Mouse (Mus musculus): ENCODE measurements around the gene Mapt.

Mapt gene

DNA sequence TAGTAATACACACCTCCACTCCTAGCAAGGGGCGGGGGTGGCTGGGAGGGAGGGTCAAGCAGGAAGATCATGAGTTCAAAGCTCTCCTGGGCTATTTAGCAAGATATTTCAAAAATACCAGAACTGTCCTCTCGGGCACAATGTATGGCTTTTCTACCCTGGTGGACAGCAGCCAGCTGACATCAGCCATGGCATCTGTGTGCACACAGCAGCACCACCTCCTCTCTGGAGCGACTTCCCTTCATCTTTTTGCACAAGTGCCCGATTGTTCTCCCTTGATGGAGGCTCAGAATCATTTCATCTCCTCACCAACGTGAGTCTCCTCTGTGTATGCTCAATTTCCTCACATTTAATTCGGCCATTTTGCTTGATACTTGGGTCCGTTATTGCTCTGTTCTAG, 44.6 kb downstream of the Mapt start:
- no peak for DNase-seq (ENCODE audit: low read depth, low spot score)

DNA sequence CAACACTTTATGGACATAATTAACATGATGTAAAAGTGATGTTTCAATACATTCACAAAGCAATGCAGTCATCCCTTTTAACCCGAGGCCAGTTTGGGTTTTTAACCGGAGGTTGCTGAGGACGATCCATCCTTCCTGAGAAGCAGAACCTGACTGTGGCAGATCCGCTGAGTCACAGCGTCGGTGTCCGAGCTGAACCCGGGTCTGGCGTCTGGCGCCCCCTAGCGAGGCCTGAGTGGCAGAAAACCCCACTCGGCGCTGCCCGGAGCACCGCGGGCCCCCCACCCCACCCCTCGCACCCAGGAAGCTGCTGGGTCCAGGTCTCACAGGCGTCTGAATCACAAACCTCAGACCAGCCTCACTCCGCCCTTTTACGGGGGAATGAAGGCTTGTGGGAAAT, 47.0 kb downstream of the Mapt start:
- DNase-seq (ENCODE audit: low read depth, low spot score) = peak; percentile 77

DNA sequence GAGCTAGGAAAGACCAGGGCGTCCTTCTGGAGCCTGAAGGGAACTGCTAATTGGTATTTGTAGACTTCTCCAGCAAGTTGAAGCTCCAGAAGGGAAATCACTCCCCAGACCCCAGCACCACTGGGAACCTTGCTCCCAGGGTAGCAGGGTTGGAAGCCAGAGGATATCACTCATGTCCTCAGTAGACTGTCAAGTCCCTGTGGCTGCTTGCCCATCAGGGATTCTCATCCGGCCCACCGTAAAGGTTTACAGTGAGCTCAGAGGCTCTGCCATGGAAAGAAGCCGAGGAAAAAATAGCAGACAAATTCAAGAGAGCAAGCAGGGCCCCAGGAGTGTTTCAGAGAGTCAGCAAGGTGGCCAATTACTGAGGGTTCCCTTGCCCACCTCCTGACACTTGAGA, 47.9 kb downstream of the Mapt start:
- DNase-seq (ENCODE audit: low read depth, low spot score) = no peak

DNA sequence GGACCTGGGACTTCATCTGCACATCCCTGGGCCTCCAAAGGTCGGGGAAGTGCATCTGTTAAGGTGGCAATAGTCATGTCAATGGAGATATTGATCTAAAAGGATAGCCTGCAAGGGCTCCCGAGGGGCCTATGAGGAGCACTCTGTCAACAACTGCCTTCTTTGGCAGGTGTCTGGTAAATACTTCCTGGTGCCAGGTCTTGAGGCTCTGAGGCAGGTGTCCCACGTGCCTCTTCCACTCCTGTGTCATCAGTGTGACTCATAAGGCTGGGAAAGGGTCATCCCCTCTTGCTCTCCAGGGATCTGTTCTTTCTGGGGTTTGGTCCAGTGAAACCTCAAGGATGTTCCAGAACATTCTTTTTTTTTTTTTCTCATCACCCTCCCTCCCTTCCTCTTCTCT, 48.3 kb downstream of the Mapt start:
- no peak for DNase-seq (ENCODE audit: low read depth, low spot score)

DNA sequence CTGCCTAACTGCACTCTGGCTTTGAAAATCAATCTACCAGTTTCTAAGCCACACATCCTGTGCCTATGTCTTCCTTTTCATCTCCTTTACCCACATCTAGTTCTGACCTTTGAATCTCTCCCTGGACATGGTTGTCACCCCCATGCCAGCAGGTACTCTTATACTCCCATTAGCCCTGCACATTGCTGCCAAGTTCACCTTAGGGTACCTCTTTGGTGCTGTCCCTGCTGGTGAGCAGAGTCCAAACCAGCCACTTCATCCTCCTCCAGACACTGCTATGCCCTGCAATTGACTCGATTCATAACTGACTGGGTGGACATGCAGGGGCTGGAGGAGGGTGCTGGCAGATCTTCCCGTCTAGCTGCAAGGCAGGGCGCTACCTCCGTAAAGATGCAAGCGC, 50.3 kb downstream of the Mapt start:
- no peak for DNase-seq (ENCODE audit: low read depth, low spot score)

DNA sequence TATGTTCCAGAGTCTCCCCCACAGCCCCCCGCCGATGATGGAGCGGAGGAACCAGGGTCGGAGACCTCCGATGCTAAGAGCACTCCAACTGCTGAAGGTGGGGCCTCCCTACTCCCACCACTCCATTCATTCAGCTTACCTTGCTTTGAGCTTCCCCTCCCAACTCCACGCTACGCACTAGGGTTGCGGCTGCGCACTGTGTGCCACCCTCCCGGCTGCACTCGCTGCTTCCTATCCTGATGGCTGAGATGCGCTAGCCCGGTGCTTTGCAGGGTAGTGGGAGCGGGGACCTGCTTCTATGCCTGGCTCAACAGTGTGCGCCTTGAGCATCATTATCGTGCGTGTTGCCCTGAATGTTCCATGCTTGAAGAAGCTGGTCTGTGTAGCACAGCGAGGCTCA, 55.9 kb downstream of the Mapt start:
- no peak for DNase-seq (ENCODE audit: low read depth, low spot score)

DNA sequence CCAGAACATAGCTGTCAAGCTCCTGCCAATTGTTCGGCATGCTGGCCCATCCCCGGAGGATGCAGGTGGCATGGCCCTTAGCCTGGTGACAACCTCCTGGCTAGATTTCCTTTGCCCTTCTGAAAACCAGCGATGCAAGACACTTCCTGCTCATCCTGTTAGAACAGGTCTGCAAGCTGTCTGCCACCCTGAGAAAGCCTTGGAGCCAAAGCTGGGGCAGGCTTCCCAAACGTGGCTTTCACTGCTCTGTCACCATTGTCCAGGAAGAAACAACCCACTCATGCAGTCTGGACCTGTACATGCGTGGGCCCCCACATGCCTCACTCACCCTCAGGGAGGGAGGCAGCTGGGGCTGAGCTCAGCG, 57.6 kb downstream of the Mapt start:
- DNase-seq (ENCODE audit: low read depth, low spot score) = peak; percentile 81

DNA sequence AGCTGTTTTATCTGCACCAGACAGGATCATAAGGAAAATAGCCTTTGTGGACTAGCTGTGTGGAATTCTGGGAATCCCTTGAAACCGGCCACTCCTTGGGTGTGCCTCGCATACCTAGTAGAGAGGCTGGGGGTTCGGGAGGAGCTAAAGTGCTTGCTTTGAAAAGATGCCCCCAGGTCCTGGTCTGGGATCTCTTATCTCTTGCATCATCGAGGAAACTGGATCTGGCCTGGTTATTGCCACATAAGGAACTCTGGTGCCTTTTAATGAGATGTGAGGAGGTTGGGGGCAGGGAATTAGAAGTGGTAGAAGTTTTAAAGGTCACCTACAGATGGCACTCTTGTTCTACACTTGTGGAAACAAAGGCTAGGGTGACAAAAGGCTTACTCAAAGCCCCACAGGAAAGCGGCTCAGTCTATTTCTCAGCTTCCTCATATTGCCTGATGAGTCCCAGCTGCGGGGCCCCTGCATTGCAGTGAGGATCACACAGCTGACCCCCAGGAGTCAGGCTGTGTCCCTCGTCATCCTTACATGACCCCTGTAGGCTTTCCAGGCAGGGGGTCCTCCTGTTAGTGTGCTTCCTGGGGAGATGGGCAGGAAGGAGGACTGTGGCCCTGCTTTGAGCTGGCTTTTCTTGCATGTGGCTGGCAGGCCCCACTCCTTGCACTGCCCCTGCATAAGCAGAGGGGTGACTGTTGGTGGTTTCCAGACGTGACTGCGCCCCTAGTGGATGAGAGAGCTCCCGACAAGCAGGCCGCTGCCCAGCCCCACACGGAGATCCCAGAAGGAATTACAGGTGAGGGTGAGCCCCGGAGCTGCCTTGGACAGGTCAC, 58.2 kb downstream of the Mapt start:
- peak; percentile 98 for DNase-seq (ENCODE audit: low read depth, low spot score)

DNA sequence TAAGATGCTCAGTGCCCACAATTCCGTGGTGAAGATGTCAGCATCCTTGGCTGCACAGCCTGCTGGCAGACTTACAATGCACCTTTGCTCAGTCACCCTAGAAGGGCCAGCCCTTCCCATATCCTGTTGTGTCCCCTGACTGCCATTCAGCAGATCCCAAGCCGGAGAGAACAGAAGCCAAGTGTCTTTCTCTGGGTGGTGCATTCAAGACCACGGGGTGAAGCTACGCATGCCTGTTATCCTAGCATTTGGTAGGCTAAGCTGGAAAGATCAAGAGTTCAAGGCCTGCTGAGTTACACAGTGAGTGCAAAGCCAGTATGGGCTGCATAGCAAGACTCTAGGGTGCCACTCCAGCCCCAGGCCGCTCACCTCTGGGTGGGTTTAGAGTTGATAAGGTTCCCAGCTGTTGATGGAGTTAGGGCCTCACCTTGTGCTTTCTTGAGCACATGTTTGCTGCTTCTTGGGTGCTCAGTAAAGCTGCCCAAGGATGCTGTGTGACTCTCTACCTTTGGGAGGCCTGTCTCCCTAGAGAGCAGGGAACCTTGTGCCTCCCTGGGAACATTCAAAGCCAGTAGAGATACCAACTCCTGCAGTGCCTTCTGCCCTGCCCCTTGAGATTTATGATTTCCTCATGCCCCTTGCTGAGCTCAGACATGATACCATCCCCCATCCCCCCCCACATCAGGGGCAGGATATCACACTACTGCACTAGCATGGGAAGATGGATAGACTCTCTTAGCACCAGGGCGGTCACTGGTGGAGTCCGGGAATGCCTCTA, 61.4 kb downstream of the Mapt start:
- no peak for DNase-seq (ENCODE audit: low read depth, low spot score)

DNA sequence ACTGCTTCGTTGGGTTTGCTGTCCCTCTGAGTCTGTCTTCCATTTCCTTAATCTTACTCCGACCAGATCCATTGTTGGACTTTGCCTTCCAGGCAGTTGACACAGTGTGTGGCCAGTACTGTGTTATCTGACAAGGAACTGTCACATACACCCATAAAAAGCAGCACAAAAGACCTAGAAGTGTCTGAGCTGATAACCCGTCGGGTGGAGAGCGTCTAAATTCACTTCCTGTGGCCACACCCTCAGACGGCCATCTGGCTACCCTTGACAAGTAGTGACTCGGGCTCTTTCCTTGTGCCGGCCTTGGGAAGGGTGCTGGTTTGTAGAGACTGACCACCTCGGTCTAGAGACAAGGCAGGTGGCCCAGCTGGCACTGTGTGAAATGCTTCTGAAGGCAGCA, 62.1 kb downstream of the Mapt start:
- DNase-seq (ENCODE audit: low read depth, low spot score) = no peak

DNA sequence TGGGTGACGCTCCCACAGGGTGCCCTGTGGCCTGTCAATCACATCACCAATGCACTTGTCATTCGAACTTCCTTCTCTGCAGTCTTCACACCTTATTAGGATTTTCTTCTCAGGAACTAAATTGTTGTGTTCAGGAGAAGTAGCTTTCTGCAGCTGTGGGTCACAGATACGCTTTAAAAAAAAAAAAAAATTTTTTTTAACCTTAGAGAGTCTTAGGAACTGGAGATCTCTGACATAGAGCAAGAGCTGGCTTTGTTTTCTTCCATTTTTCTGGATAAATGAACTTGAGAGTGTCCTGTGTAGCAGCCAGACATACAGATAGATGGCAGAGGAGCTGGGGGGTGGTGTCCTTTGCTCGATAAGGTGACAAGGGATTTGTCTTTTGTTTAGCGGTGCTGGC, 64.0 kb downstream of the Mapt start:
- DNase-seq (ENCODE audit: low read depth, low spot score) = no peak

DNA sequence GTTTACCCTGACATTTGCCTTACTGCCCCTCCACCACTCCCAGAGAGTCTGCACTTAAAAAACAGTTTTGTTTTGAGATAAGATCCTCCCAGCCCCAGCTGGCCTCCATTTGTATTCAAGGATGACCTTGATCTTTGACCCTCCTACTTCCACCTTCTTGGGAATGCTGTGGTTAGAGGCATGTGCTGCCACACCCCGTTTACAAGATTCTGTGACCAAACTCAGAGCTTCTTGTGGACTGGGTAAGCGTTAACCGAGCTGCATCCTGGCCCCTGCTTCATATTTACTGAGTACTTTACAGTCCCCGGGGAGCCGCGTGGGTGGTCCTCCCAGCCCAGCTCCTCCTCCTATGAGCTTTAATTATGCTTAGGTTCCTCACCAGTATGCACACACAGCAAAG, 64.5 kb downstream of the Mapt start:
- no peak for DNase-seq (ENCODE audit: low read depth, low spot score)

DNA sequence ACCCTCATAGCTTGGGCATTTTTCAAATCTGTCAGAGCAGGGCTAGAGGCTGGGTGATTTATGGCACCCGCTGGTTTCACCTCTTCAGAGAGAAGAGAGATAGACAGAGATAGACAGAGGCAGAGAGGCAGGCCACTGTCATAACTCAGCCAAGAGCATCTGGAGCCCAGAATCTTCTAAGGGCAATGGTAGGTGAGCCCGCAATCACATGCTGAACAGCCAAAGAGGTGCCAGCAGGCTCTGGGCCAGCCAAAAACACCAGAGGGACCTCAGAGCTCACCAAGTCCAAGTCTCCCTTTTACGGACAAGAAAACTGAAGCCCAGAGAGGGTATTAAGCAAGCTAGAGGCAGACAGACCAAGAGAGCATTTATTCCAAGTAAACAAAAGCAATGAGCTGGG, 66.5 kb downstream of the Mapt start:
- DNase-seq (ENCODE audit: low read depth, low spot score) = no peak

DNA sequence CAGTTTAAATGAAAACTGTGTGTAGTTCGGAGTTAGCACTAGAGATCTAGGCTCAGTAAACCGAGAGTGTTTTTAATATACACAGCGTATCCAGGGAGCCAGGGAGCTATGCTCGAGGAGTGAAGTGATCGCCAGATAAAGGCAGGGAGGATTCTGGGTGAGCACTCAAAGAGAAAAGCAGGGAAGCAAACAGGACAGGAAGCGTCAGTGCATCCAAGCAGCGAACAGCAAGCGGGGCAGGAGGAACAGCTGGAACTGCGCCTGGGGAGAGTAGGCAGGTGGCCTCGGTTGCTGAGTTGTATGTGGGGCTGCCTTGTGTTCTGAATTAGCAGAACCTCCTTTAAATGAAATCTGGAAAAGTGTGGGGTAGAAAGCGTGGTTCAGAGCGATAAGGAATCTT, 71.4 kb downstream of the Mapt start:
- no peak for DNase-seq (ENCODE audit: low read depth, low spot score)

DNA sequence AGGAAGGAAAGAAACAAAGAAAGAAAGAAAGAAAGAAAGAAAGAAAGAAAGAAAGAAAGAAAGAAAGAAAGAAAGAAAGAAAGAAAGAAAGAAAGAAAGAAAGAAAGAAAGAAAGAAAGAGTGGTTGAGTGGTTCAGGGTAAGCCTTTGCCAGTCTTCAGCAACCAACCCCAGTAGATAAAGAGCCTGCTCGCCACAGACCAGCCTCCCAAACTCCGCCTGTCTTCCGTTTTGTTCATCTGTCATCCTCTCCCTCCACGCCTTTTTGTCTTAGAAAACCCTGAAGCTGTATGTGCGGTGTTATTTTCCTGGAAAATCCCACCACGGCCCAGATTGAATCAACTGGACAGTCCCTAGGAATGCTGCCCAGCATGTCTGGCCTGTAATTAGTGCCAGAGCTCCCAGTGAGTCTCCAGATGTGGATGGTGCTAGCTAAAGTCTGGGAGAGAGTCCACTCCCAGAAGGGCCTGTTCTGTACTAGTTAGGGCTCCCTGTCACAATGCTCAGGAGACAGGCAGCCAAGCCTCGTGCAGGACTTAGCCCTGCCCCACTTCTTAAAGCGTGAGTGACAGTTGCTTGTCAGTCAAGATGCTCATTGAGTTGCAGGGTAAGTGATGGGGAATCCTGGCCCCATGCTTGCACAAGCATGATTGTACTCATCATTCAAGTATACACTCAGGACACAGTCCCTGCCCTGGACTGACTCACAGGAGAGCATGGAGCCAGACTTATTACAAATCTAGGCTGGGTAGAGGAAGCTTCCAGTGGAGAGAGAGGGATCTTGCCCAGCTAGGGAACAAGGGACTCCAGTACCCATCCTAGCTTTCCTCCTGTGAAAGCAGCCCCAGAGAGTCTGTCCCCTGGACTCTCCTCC, 72.1 kb downstream of the Mapt start:
- DNase-seq (ENCODE audit: low read depth, low spot score) = no peak

DNA sequence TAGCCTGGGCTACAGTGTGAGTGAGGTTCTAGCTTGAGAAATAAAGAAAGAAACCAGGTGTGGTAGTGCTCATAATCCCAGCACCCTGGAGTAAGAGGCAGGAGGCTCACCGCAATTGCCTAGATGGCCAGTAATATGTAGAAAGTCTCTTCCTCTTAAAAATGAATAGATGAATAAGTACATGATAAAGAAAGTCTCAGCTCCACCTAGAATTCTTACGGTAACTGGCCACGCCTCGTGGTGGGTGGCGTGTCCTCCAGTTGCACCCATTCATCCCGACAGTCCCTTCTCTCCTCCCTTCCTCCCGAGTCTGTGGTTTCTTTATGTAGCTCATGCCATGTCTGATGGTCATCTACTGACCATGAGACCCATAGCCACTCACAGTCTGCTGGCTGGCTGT, 74.5 kb downstream of the Mapt start:
- DNase-seq (ENCODE audit: low read depth, low spot score) = no peak

DNA sequence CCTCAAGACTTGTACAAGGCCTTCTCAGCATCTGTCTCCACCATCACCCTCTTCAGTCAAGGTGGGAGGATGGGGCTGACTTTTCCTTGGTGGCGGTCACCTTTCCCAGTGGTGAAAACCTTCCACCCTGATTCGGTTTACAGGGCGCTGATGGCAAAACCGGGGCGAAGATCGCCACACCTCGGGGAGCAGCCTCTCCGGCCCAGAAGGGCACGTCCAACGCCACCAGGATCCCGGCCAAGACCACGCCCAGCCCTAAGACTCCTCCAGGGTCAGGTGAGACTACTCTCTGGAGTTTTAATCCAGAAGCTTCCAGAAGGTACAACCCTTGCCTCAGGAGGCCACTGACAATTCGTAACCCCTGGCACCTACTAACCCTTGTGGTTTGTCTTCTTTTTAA, 75.3 kb downstream of the Mapt start:
- DNase-seq (ENCODE audit: low read depth, low spot score) = no peak

DNA sequence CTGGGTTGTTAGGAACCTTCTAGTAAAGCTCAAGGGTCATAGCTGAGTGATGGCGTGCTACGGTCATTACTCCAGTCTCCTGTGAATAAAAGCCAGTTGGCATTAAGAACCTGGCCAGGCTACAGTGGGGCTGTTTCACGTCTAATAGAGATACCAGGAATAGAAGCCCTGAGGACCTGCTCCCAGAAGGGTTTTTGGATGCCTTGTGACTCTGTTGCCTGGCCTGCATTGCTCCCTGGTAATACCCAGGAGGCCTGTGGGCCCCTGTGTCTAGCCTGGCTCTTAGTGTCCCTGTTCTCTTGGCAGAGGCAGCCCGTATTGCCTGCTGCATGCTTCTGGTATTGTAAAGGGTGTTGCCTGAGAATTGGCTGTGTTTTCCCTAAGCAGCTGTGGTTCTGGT, 75.9 kb downstream of the Mapt start:
- no peak for DNase-seq (ENCODE audit: low read depth, low spot score)

DNA sequence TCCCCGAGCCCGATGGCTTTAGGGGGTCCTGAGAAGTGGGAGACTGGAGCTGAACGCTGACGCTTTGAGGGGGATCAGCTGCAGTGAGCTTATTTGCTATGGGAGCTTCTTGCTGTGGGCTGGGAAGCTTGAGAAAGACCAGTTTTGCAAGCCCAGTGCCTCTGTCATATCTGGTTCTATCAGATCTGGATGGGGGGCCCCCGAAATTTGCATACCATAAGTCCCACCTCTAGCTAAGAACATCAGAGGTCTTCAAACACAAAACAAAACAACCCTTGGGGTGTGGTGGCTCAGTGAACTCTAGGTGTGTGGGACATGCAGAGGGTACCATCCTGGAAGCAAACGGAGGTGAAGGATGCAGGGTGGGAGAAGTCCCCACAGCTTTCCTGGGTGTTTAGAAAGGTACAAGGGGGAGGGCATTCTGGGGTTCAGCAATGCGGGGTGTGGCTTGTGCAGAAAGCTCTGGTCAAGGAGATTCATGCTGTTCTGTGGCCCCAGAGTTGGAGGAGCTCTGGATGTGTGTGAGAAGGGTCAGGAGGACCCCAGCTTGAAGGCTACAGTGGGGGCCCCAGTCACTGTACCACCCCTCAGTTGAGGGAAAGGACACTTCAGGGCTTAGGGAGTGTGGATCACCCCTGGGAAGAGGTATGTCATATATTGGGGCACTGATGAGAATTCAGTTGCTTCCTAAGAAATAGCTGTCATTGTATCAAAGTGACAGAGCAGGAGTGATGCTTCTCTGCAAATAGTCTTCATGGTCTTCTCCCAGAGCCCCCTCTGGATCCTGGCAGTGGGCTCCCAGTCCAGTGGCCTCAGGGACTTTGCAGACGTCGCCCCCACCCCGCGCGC, 78.4 kb downstream of the Mapt start:
- no peak for DNase-seq (ENCODE audit: low read depth, low spot score)

DNA sequence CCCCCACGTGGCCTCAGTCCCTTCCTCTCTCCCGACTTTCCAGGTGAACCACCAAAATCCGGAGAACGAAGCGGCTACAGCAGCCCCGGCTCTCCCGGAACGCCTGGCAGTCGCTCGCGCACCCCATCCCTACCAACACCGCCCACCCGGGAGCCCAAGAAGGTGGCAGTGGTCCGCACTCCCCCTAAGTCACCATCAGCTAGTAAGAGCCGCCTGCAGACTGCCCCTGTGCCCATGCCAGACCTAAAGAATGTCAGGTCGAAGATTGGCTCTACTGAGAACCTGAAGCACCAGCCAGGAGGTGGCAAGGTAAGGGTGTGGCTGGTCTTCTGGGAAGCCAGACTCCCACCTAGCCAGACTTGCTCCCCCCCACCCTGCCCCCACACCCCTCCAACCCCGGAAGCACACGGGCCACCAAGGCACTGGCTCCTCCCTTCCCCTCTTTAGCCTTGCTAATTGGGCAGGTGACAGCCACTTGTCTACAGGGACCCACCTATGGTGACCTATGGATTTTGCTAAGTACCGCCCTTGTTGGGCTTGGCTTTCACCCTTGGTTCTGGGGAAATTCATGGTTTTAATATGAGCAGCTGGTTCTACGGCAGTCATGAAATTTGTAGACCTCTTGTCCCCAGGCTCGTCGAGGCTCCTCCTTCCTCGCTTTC, 79.2 kb downstream of the Mapt start:
- no peak for DNase-seq (ENCODE audit: low read depth, low spot score)

DNA sequence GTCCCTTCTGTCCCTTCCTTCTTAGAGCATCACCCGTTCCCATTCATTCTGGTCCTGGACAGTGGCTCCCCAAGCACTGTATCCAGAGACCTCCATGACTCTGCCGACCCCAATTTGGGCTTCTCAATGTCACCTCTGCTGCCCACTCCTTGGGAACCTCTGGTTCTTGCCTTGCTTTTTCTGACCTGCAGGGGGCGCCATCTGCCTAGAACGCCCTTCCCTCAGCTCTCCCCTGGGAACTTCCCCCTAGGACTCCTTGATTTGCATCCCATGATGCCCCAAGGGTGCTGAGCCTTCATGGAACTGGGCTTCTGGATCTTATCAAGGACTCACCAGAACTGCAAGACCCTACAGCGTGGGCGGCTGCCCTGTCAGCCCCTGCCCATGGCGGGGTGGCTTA, 80.5 kb downstream of the Mapt start:
- DNase-seq (ENCODE audit: low read depth, low spot score) = no peak
